Mouse (Mus musculus): ENCODE results near the gene Nif3l1. TPM values are rescaled to one million over a fixed set of nuclear protein-coding genes. Genes with fewer than 3 reads are reported as not detected.

The Nif3l1 gene
- polyA plus RNA-seq, 1 experiment = 43.0 TPM

DNA sequence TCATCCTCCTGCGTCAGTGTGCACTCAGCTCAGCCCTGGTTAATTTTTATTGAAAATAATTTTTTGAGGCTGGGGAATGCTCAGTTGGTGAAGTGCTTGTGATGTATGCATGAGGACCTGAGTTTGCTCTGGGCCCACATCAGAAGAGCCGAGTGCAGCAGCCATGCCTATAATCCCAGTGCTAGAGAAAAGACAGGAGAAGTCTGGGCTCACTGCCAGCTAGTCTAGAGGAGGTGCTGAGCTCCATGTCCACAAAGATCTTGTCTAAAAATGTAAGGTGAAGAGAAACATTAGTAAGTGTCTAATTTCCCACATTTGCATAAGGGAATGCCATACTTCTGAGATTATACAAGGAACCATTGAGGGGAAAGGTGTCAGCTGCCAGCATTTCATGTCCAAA, 13.9 kb downstream of the Nif3l1 start:
- Histone ChIP-seq H3K27me3 (ENCODE audit: control insufficient read depth, insufficient read depth, low read length, poor library complexity, severe bottlenecking) (no peaks in the 10 kb centered on the region), H3K9me3 (replicated peaks; ENCODE audit: control insufficient read depth, insufficient read depth, low read length, poor library complexity, severe bottlenecking) (no peaks in the 10 kb centered on the region), H3K27ac (ENCODE audit: insufficient read depth, low read length) (no peak overlapping the region), H3K9ac (ENCODE audit: low read depth, poor library complexity, severe bottlenecking) (no peak overlapping the region), H3K4me3 (ENCODE audit: low read depth, low read length) (no peak overlapping the region), H3K36me3 (ENCODE audit: control insufficient read depth, insufficient read depth, low read length, poor library complexity, severe bottlenecking) (peaks cover 43% of the 10 kb centered on the region), H3K4me1 (ENCODE audit: control insufficient read depth, insufficient read depth, low read length) (no peaks in the 10 kb centered on the region)
- TF ChIP-seq POLR2A (IDR thresholded peaks at IDR 0.05; ENCODE audit: insufficient read depth, low read length) (no peak), CTCF (IDR thresholded peaks at IDR 0.05; ENCODE audit: low read depth, low read length) (no peak)

- Histone ChIP-seq H3K9me3 (replicated peaks; ENCODE audit: control insufficient read depth, insufficient read depth, low read length, poor library complexity, severe bottlenecking) (no peaks in the 10 kb centered on the region), H3K27me3 (ENCODE audit: control insufficient read depth, insufficient read depth, low read length, poor library complexity, severe bottlenecking) (no peaks in the 10 kb centered on the region), H3K4me3 (ENCODE audit: low read depth, low read length) (no peak overlapping the region), H3K9ac (ENCODE audit: low read depth, poor library complexity, severe bottlenecking) (no peak overlapping the region), H3K36me3 (ENCODE audit: control insufficient read depth, insufficient read depth, low read length, poor library complexity, severe bottlenecking) (peaks cover 56% of the 10 kb centered on the region), H3K4me1 (ENCODE audit: control insufficient read depth, insufficient read depth, low read length) (no peaks in the 10 kb centered on the region), H3K27ac (ENCODE audit: insufficient read depth, low read length) (no peak overlapping the region; the same call in 1 of the 2 replicates)
- no peak for TF ChIP-seq CTCF (IDR thresholded peaks at IDR 0.05; ENCODE audit: low read depth, low read length)
These were observed 15.6 kb downstream of the Nif3l1 start for GRCm38 (mm10) chr1:58460566-58460965.

GRCm38 (mm10) chr1:58463935-58464334, 19.0 kb downstream of the Nif3l1 start:
- no peak overlapping the region for H3K27ac ChIP-seq (ENCODE audit: insufficient read depth, low read length)
- no peak overlapping the region for H3K9ac ChIP-seq (ENCODE audit: low read depth, poor library complexity, severe bottlenecking)
- H3K36me3 ChIP-seq (ENCODE audit: control insufficient read depth, insufficient read depth, low read length, poor library complexity, severe bottlenecking) = peaks cover 66% of the 10 kb centered on the region
- H3K9me3 ChIP-seq (replicated peaks; ENCODE audit: control insufficient read depth, insufficient read depth, low read length, poor library complexity, severe bottlenecking) = no peaks in the 10 kb centered on the region
- no peaks in the 10 kb centered on the region for H3K4me1 ChIP-seq (ENCODE audit: control insufficient read depth, insufficient read depth, low read length)
- H3K4me3 ChIP-seq (ENCODE audit: low read depth, low read length) = no peak overlapping the region
- TF ChIP-seq POLR2A (IDR thresholded peaks at IDR 0.05; ENCODE audit: insufficient read depth, low read length) = no peak
- TF ChIP-seq CTCF (IDR thresholded peaks at IDR 0.05; ENCODE audit: low read depth, low read length) = no peak
- TF ChIP-seq EP300 (IDR thresholded peaks at IDR 0.05; ENCODE audit: insufficient read depth, low read depth, low read length) = no peak
- H3K27me3 ChIP-seq (ENCODE audit: control insufficient read depth, insufficient read depth, low read length, poor library complexity, severe bottlenecking) = no peaks in the 10 kb centered on the region

- Histone ChIP-seq H3K36me3 (ENCODE audit: control insufficient read depth, insufficient read depth, low read length, poor library complexity, severe bottlenecking) (peaks cover 69% of the 10 kb centered on the region), H3K4me3 (ENCODE audit: low read depth, low read length) (no peak overlapping the region), H3K4me1 (ENCODE audit: control insufficient read depth, insufficient read depth, low read length) (no peaks in the 10 kb centered on the region), H3K9me3 (replicated peaks; ENCODE audit: control insufficient read depth, insufficient read depth, low read length, poor library complexity, severe bottlenecking) (no peaks in the 10 kb centered on the region), H3K27me3 (ENCODE audit: control insufficient read depth, insufficient read depth, low read length, poor library complexity, severe bottlenecking) (no peaks in the 10 kb centered on the region), H3K9ac (ENCODE audit: low read depth, poor library complexity, severe bottlenecking) (no peak overlapping the region), H3K27ac (ENCODE audit: insufficient read depth, low read length) (no peak overlapping the region)
- no peak for TF ChIP-seq EP300 (IDR thresholded peaks at IDR 0.05; ENCODE audit: insufficient read depth, low read depth, low read length)
- no peak for TF ChIP-seq POLR2A (IDR thresholded peaks at IDR 0.05; ENCODE audit: insufficient read depth, low read length)
- TF ChIP-seq CTCF (IDR thresholded peaks at IDR 0.05; ENCODE audit: low read depth, low read length) = no peak
These were observed 20.1 kb downstream of the Nif3l1 start for GRCm38 (mm10) chr1:58465042-58465441.

DNA sequence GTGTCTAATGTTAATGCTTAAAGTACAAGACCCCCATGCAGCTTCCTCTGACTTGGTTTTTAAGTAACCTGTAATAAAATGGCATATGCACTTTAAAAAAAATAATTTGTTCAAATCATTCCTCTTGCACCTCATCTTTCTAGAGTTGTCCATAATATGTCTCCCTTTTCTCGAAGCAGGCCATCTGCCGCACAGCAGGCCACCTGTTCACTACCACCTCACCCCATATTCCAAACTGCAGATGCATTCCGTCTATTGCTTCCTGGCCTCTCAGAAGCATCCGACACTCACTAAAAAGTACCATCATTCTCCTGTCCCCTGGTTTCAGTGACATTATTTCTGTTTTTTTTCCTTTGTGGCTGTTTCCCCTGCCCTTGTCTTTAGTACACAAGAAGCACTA, 20.6 kb downstream of the Nif3l1 start:
- no peaks in the 10 kb centered on the region for H3K27me3 ChIP-seq (ENCODE audit: control insufficient read depth, insufficient read depth, low read length, poor library complexity, severe bottlenecking)
- TF ChIP-seq POLR2A (IDR thresholded peaks at IDR 0.05; ENCODE audit: insufficient read depth, low read length) (no peak), EP300 (IDR thresholded peaks at IDR 0.05; ENCODE audit: insufficient read depth, low read depth, low read length) (no peak), CTCF (IDR thresholded peaks at IDR 0.05; ENCODE audit: low read depth, low read length) (no peak)
- no peak overlapping the region for H3K9ac ChIP-seq (ENCODE audit: low read depth, poor library complexity, severe bottlenecking)
- H3K4me1 ChIP-seq (ENCODE audit: control insufficient read depth, insufficient read depth, low read length) = no peaks in the 10 kb centered on the region
- H3K27ac ChIP-seq (ENCODE audit: insufficient read depth, low read length) = no peak overlapping the region
- no peaks in the 10 kb centered on the region for H3K9me3 ChIP-seq (replicated peaks; ENCODE audit: control insufficient read depth, insufficient read depth, low read length, poor library complexity, severe bottlenecking)
- H3K4me3 ChIP-seq (ENCODE audit: low read depth, low read length) = no peak overlapping the region
- H3K36me3 ChIP-seq (ENCODE audit: control insufficient read depth, insufficient read depth, low read length, poor library complexity, severe bottlenecking) = peaks cover 72% of the 10 kb centered on the region

GRCm38 (mm10) chr1:58475662-58476061, 30.7 kb downstream of the Nif3l1 start:
- H3K36me3 ChIP-seq (ENCODE audit: control insufficient read depth, insufficient read depth, low read length, poor library complexity, severe bottlenecking) = peaks cover 70% of the 10 kb centered on the region
- H3K9me3 ChIP-seq (replicated peaks; ENCODE audit: control insufficient read depth, insufficient read depth, low read length, poor library complexity, severe bottlenecking) = no peaks in the 10 kb centered on the region
- no peak overlapping the region for H3K4me3 ChIP-seq (ENCODE audit: low read depth, low read length)
- TF ChIP-seq EP300 (IDR thresholded peaks at IDR 0.05; ENCODE audit: insufficient read depth, low read depth, low read length) (no peak), CTCF (IDR thresholded peaks at IDR 0.05; ENCODE audit: low read depth, low read length) (no peak), POLR2A (IDR thresholded peaks at IDR 0.05; ENCODE audit: insufficient read depth, low read length) (no peak)
- no peak overlapping the region for H3K9ac ChIP-seq (ENCODE audit: low read depth, poor library complexity, severe bottlenecking)
- no peak overlapping the region for H3K27ac ChIP-seq (ENCODE audit: insufficient read depth, low read length)
- H3K4me1 ChIP-seq (ENCODE audit: control insufficient read depth, insufficient read depth, low read length) = no peaks in the 10 kb centered on the region
- H3K27me3 ChIP-seq (ENCODE audit: control insufficient read depth, insufficient read depth, low read length, poor library complexity, severe bottlenecking) = no peaks in the 10 kb centered on the region
